Mouse (Mus musculus): ENCODE results near the gene Slc12a9.

Gene Slc12a9

GRCm38 (mm10) chr5:137307071-137307912, 26.1 kb downstream of the Slc12a9 start, which contains the start of gene Srrt:
Gene Srrt, minus strand, starts transcription at chr5:137307674.
- peak; percentile 89 to 94 for DNase-seq

- no peak for DNase-seq
Observed at GRCm38 (mm10) chr5:137306439-137307005, 26.9 kb downstream of the Slc12a9 start.

GRCm38 (mm10) chr5:137305822-137306221, 27.6 kb downstream of the Slc12a9 start:
- no peak for DNase-seq

GRCm38 (mm10) chr5:137304816-137305215, 28.6 kb downstream of the Slc12a9 start:
- DNase-seq, result no peak

- DNase-seq, result no peak
Observed at GRCm38 (mm10) chr5:137304165-137304564, 29.2 kb downstream of the Slc12a9 start.

GRCm38 (mm10) chr5:137303609-137304008, 29.8 kb downstream of the Slc12a9 start:
- no peak for DNase-seq

- no peak for DNase-seq
Observed at GRCm38 (mm10) chr5:137301253-137301652, 32.1 kb downstream of the Slc12a9 start.

GRCm38 (mm10) chr5:137299240-137299639, 34.2 kb downstream of the Slc12a9 start:
- DNase-seq, result no peak

GRCm38 (mm10) chr5:137297126-137297525, 36.3 kb downstream of the Slc12a9 start:
- DNase-seq, result no peak

- no peak for DNase-seq
Observed at GRCm38 (mm10) chr5:137295712-137296111, 37.7 kb downstream of the Slc12a9 start.

GRCm38 (mm10) chr5:137295296-137295695, 38.1 kb downstream of the Slc12a9 start:
- DNase-seq, result no peak

GRCm38 (mm10) chr5:137294744-137295093, 38.7 kb downstream of the Slc12a9 start:
- DNase-seq, result no peak

- DNase-seq, result peak; percentile 91 to 94
Observed at GRCm38 (mm10) chr5:137293839-137294743, 39.3 kb downstream of the Slc12a9 start, which contains the start of gene Ufsp1. Gene Ufsp1, plus strand, starts transcription at chr5:137294629.

- DNase-seq, result peak; percentile 57 to 77
Observed at GRCm38 (mm10) chr5:137293282-137293681, 40.1 kb downstream of the Slc12a9 start.

GRCm38 (mm10) chr5:137291381-137291926, 41.9 kb downstream of the Slc12a9 start:
- no peak for DNase-seq

- peak; percentile 45 to 54 for DNase-seq
Observed at GRCm38 (mm10) chr5:137290677-137291076, 42.7 kb downstream of the Slc12a9 start.

- no peak for DNase-seq
Observed at GRCm38 (mm10) chr5:137289591-137290365, 43.6 kb downstream of the Slc12a9 start.

- DNase-seq, result peak; percentile 68 to 74
Observed at GRCm38 (mm10) chr5:137288999-137289470, 44.4 kb downstream of the Slc12a9 start.

GRCm38 (mm10) chr5:137287953-137288743, 45.2 kb downstream of the Slc12a9 start:
- DNase-seq, result peak; percentile 30 to 47

- peak; percentile 32 to 46 for DNase-seq
Observed at GRCm38 (mm10) chr5:137287032-137287952, 46.1 kb downstream of the Slc12a9 start, which contains the start of gene Ache. Gene Ache, plus strand, starts transcription at chr5:137287519.

Measured in thymus, postnatal 36 days (tissue).